Mouse (Mus musculus): ENCODE data around the gene Wdr1. TPM values are rescaled to one million over a fixed set of nuclear protein-coding genes. Genes with fewer than 3 reads are reported as not detected.
A peak's percentile ranks its signal among the peaks of the same experiment; 100 is the strongest.

The Wdr1 gene
- polyA plus RNA-seq, 1 experiment from 2014 or later = 241 TPM

GRCm38 (mm10) chr5:38553491-38553890 lies 9.5 kb downstream of the Wdr1 start:
- Histone ChIP-seq H3K4me2 (ENCODE audit: low read depth, low read length) (no peak overlapping the region), H3K36me3 (ENCODE audit: control insufficient read depth, insufficient read depth, low read length) (peaks cover 87% of the 10 kb centered on the region), H3K9me3 (ENCODE audit: control insufficient read depth, low read length) (no peaks in the 10 kb centered on the region), H3K27ac (replicated peaks; ENCODE audit: low read depth, low read length) (no peak overlapping the region), H3K9ac (ENCODE audit: low read depth, low read length) (no peak overlapping the region), H3K4me3 (ENCODE audit: low read depth, low read length) (no peak overlapping the region), H3K4me1 (ENCODE audit: control insufficient read depth, insufficient read depth, low read length) (peaks cover 35% of the 10 kb centered on the region), H3K27me3 (replicated peaks; ENCODE audit: control insufficient read depth, insufficient read depth, low read length) (no peaks in the 10 kb centered on the region)
- DNase-seq (ENCODE audit: low spot score) (no peak), ATAC-seq (ENCODE audit: low read depth) (no peak)
- WGBS = 89% methylated on average over 4 of the region's 4 CpGs

GRCm38 (mm10) chr5:38552615-38553014 lies 10.4 kb downstream of the Wdr1 start:
- peaks cover 35% of the 10 kb centered on the region for H3K4me1 ChIP-seq (ENCODE audit: control insufficient read depth, insufficient read depth, low read length)
- no peaks in the 10 kb centered on the region for H3K9me3 ChIP-seq (ENCODE audit: control insufficient read depth, low read length)
- H3K27ac ChIP-seq (replicated peaks; ENCODE audit: low read depth, low read length) = no peak overlapping the region
- peaks cover 88% of the 10 kb centered on the region for H3K36me3 ChIP-seq (ENCODE audit: control insufficient read depth, insufficient read depth, low read length)
- H3K9ac ChIP-seq (ENCODE audit: low read depth, low read length) = no peak overlapping the region
- H3K4me2 ChIP-seq (ENCODE audit: low read depth, low read length) = no peak overlapping the region
- ATAC-seq (ENCODE audit: low read depth) (no peak), DNase-seq (ENCODE audit: low spot score) (no peak)
- no peaks in the 10 kb centered on the region for H3K27me3 ChIP-seq (replicated peaks; ENCODE audit: control insufficient read depth, insufficient read depth, low read length)
- H3K4me3 ChIP-seq (ENCODE audit: low read depth, low read length) = no peak overlapping the region
- WGBS = 73% methylated on average over 3 of the region's 3 CpGs

DNA sequence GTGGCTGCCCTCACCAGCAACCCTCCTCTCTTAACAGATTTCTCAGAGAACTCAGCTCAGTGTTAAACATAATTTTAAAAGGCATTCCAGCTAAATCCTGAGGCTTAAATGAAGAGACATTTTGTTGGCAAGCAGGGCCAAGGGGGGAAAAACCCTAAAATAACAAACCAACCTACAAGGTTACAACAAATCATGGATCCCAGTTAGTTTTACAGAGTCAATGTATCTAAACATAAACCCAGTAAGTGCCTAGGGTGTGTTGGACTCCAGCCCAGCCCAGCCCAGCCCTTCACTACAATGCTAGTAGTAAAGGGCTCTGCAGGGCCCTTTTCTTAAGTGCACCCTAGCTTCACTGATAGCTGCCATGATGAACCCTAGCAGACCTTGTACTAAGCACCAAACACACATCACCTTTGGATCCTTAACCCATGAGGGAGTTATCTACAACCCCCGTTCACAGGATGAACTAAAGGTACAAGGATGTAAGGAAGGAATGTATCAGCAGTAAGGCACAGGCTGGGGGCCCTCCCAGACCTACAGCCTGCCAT lies 12.7 kb downstream of the Wdr1 start:
- Histone ChIP-seq H3K9ac (ENCODE audit: low read depth, low read length) (peak overlapping the region; percentile 22; the same call in 1 of the 2 replicates), H3K9me3 (ENCODE audit: control insufficient read depth, low read length) (no peaks in the 10 kb centered on the region), H3K4me2 (ENCODE audit: low read depth, low read length) (no peak overlapping the region), H3K27me3 (replicated peaks; ENCODE audit: control insufficient read depth, insufficient read depth, low read length) (no peaks in the 10 kb centered on the region), H3K36me3 (ENCODE audit: control insufficient read depth, insufficient read depth, low read length) (peaks cover 91% of the 10 kb centered on the region), H3K4me1 (ENCODE audit: control insufficient read depth, insufficient read depth, low read length) (peaks cover 35% of the 10 kb centered on the region), H3K27ac (replicated peaks; ENCODE audit: low read depth, low read length) (peak overlapping the region; percentile 88), H3K4me3 (ENCODE audit: low read depth, low read length) (no peak overlapping the region)
- DNase-seq (ENCODE audit: low spot score) = peak; percentile 51
- WGBS = 75% methylated on average over 1 of the region's 1 CpGs
- peak; percentile 17; the same call in 1 of the 2 replicates for ATAC-seq (ENCODE audit: low read depth)

- peak; percentile 64 for ATAC-seq (ENCODE audit: low read depth)
- Histone ChIP-seq H3K27me3 (replicated peaks; ENCODE audit: control insufficient read depth, insufficient read depth, low read length) (no peaks in the 10 kb centered on the region), H3K9me3 (ENCODE audit: control insufficient read depth, low read length) (no peaks in the 10 kb centered on the region), H3K27ac (replicated peaks; ENCODE audit: low read depth, low read length) (peak overlapping the region; percentile 88), H3K36me3 (ENCODE audit: control insufficient read depth, insufficient read depth, low read length) (peaks cover 91% of the 10 kb centered on the region), H3K4me2 (ENCODE audit: low read depth, low read length) (no peak overlapping the region), H3K9ac (ENCODE audit: low read depth, low read length) (0 out of 2 replicates have a peak overlapping the region, but pooled peaks have one; percentile 7), H3K4me1 (ENCODE audit: control insufficient read depth, insufficient read depth, low read length) (peaks cover 35% of the 10 kb centered on the region), H3K4me3 (ENCODE audit: low read depth, low read length) (no peak overlapping the region)
- 35% methylated on average over 3 of the region's 3 CpGs for WGBS
- DNase-seq (ENCODE audit: low spot score) = peak; percentile 86
These were observed 13.5 kb downstream of the Wdr1 start for GRCm38 (mm10) chr5:38549461-38549909.

DNA sequence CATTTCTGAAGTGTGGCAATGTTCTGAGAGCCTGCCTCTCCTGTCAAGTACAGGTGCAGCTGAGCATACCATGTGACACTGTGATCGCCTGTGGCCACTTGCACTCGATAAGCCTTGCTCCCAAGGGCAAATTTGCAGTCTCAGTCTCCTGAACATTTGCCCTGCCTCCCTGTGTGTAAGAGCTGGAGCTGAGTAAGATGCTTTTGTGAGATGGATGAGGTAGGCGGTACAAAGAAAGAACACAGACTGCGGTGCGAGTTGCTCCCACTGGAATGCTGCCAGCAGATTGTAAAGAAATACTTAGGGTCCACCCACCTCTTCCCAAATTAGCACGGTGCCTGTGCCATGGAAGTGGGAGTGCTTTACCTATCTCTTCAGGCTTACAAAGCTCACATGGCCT lies 15.6 kb downstream of the Wdr1 start:
- H3K4me1 ChIP-seq (ENCODE audit: control insufficient read depth, insufficient read depth, low read length) = peaks cover 25% of the 10 kb centered on the region
- peaks cover 98% of the 10 kb centered on the region for H3K36me3 ChIP-seq (ENCODE audit: control insufficient read depth, insufficient read depth, low read length)
- 61% methylated on average over 6 of the region's 6 CpGs for WGBS

GRCm38 (mm10) chr5:38544423-38545415 lies 18.3 kb downstream of the Wdr1 start:
- Histone ChIP-seq H3K9me3 (ENCODE audit: control insufficient read depth, low read length) (no peaks in the 10 kb centered on the region), H3K27ac (replicated peaks; ENCODE audit: low read depth, low read length) (no peak overlapping the region), H3K4me3 (ENCODE audit: low read depth, low read length) (no peak overlapping the region), H3K36me3 (ENCODE audit: control insufficient read depth, insufficient read depth, low read length) (peaks cover 97% of the 10 kb centered on the region), H3K4me1 (ENCODE audit: control insufficient read depth, insufficient read depth, low read length) (peaks cover 12% of the 10 kb centered on the region), H3K27me3 (replicated peaks; ENCODE audit: control insufficient read depth, insufficient read depth, low read length) (no peaks in the 10 kb centered on the region), H3K4me2 (ENCODE audit: low read depth, low read length) (no peak overlapping the region), H3K9ac (ENCODE audit: low read depth, low read length) (no peak overlapping the region)
- ATAC-seq (ENCODE audit: low read depth) = 0 out of 2 replicates have a peak, but pooled peaks have one; percentile 12
- 64% methylated on average over 5 of the region's 5 CpGs for WGBS
- DNase-seq (ENCODE audit: low spot score) = peak; percentile 34

More for the DNA sequence above, 15.6 kb downstream of the Wdr1 start:
- H3K4me3 ChIP-seq (ENCODE audit: low read depth, low read length) = no peak overlapping the region
- no peak overlapping the region for H3K9ac ChIP-seq (ENCODE audit: low read depth, low read length)
- no peak overlapping the region for H3K4me2 ChIP-seq (ENCODE audit: low read depth, low read length)
- ATAC-seq (ENCODE audit: low read depth) (no peak; the same call in 1 of the 2 replicates), DNase-seq (ENCODE audit: low spot score) (peak; percentile 65)
- H3K27me3 ChIP-seq (replicated peaks; ENCODE audit: control insufficient read depth, insufficient read depth, low read length) = no peaks in the 10 kb centered on the region
- no peaks in the 10 kb centered on the region for H3K9me3 ChIP-seq (ENCODE audit: control insufficient read depth, low read length)
- H3K27ac ChIP-seq (replicated peaks; ENCODE audit: low read depth, low read length) = no peak overlapping the region

DNA sequence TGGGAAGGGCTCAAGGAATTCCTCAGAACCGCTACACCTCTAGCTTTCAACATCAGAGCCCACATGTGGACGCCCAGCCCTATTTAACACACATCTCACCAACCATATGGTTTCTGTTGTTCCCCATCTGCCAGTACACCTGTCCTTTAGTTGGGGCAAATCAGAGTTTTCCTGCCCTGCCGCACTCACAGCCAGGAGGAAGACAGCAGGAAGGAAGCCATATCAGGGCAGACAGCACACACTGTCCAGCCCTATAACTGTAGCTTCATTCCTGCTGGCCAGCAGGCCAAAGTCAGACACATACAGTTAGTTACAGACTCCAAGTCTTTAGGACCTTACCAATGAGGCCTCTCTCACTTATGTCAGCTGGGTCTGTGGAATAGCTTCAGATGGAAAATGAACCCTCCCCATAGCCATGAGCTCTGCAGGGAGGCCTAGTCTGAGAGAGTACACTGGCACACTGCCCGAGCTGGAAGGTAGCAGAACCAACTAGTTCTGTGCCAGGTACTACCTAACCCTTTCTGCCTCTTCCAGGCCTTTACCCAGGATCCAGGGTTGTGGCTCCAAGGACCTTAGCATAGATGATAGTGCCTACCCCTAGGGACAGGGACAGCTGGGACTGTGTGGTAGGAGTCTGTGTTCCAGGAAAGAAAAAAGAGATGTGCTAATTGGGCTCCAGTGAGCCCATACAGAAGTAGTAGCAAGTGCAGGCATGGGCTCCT lies 19.4 kb downstream of the Wdr1 start:
- H3K9ac ChIP-seq (ENCODE audit: low read depth, low read length) = no peak overlapping the region
- no peaks in the 10 kb centered on the region for H3K27me3 ChIP-seq (replicated peaks; ENCODE audit: control insufficient read depth, insufficient read depth, low read length)
- 71% methylated on average over 4 of the region's 4 CpGs for WGBS
- peaks cover 1% of the 10 kb centered on the region for H3K4me1 ChIP-seq (ENCODE audit: control insufficient read depth, insufficient read depth, low read length)
- H3K4me3 ChIP-seq (ENCODE audit: low read depth, low read length) = no peak overlapping the region
- H3K9me3 ChIP-seq (ENCODE audit: control insufficient read depth, low read length) = no peaks in the 10 kb centered on the region
- H3K4me2 ChIP-seq (ENCODE audit: low read depth, low read length) = no peak overlapping the region
- H3K27ac ChIP-seq (replicated peaks; ENCODE audit: low read depth, low read length) = no peak overlapping the region
- DNase-seq (ENCODE audit: low spot score) (no peak), ATAC-seq (ENCODE audit: low read depth) (peak; percentile 42; the same call in 1 of the 2 replicates)
- peaks cover 98% of the 10 kb centered on the region for H3K36me3 ChIP-seq (ENCODE audit: control insufficient read depth, insufficient read depth, low read length)

GRCm38 (mm10) chr5:38541728-38542127 lies 21.3 kb downstream of the Wdr1 start:
- no peaks in the 10 kb centered on the region for H3K27me3 ChIP-seq (replicated peaks; ENCODE audit: control insufficient read depth, insufficient read depth, low read length)
- no peak overlapping the region for H3K4me2 ChIP-seq (ENCODE audit: low read depth, low read length)
- H3K9ac ChIP-seq (ENCODE audit: low read depth, low read length) = no peak overlapping the region
- no peaks in the 10 kb centered on the region for H3K9me3 ChIP-seq (ENCODE audit: control insufficient read depth, low read length)
- peaks cover 98% of the 10 kb centered on the region for H3K36me3 ChIP-seq (ENCODE audit: control insufficient read depth, insufficient read depth, low read length)
- 87% methylated on average over 3 of the region's 3 CpGs for WGBS
- no peaks in the 10 kb centered on the region for H3K4me1 ChIP-seq (ENCODE audit: control insufficient read depth, insufficient read depth, low read length)
- ATAC-seq (ENCODE audit: low read depth) = no peak
- DNase-seq (ENCODE audit: low spot score) = no peak
- no peak overlapping the region for H3K27ac ChIP-seq (replicated peaks; ENCODE audit: low read depth, low read length)
- H3K4me3 ChIP-seq (ENCODE audit: low read depth, low read length) = no peak overlapping the region
